Mouse (Mus musculus) granulocyte monocyte progenitor cell, adult 5-6 weeks (primary cell): ENCODE measurements around the gene Gm17349. TPM values are rescaled to one million over a fixed set of nuclear protein-coding genes. Genes with fewer than 3 reads are reported as not detected.
"Not testable (repeated sequence)": the region's sequence is repeated elsewhere in the genome, so short reads cannot be mapped to it uniquely, and the experiment has no call there.

Experiments
- ATAC-seq: replicated peaks from 2 replicates; pipeline ENCODE4 v1.8.0; 2016; ENCODE audit warnings: mild to moderate bottlenecking, moderate TSS enrichment, inconsistent platforms; ENCODE audit not compliant: poor library complexity, severe bottlenecking
- total RNA-seq, 2 experiments: library from RNA; stranded (forward) in 1 of 2; stranded (reverse) in 1 of 2; fragments of 200-712, 200-1000 nt in 1 of 2; fragments of >200 nt in 1 of 2; fragmentation: Nextera tagmentation in 1 of 2; gene quantifications; 2 replicates each; pipeline ENCODE4 v1.2.3; 2014 to 2017

Gm17349 gene
- total RNA-seq, 2 experiments from 2014 or later, result not detected

GRCm38 (mm10) chr15:99701640-99701998, 3.7 kb downstream of the Gm17349 start:
- not testable (repeated sequence) for ATAC-seq

- ATAC-seq, result no peak
Observed at GRCm38 (mm10) chr15:99700219-99701106, 4.8 kb downstream of the Gm17349 start.

- no peak for ATAC-seq
Observed at GRCm38 (mm10) chr15:99699715-99700114, 5.6 kb downstream of the Gm17349 start.

- no peak for ATAC-seq
Observed at GRCm38 (mm10) chr15:99698533-99699085, 6.7 kb downstream of the Gm17349 start.

GRCm38 (mm10) chr15:99697309-99697708, 8.0 kb downstream of the Gm17349 start:
- no peak for ATAC-seq

GRCm38 (mm10) chr15:99691976-99692375, 13.3 kb downstream of the Gm17349 start:
- ATAC-seq, result no peak

- no peak; the same call in 1 of the 2 replicates for ATAC-seq
Observed at GRCm38 (mm10) chr15:99690924-99691323, 14.4 kb downstream of the Gm17349 start.

- peak; percentile 82 for ATAC-seq
Observed at GRCm38 (mm10) chr15:99688712-99689111, 16.6 kb downstream of the Gm17349 start.

GRCm38 (mm10) chr15:99684156-99684555, 21.1 kb downstream of the Gm17349 start:
- ATAC-seq, result no peak

- ATAC-seq, result no peak
Observed at GRCm38 (mm10) chr15:99682880-99683279, 22.4 kb downstream of the Gm17349 start.

- ATAC-seq, result no peak
Observed at GRCm38 (mm10) chr15:99679008-99679407, 26.3 kb downstream of the Gm17349 start.

GRCm38 (mm10) chr15:99678063-99678800, 27.1 kb downstream of the Gm17349 start:
- no peak for ATAC-seq

- ATAC-seq, result no peak
Observed at GRCm38 (mm10) chr15:99677089-99677488, 28.2 kb downstream of the Gm17349 start.

- ATAC-seq, result no peak
Observed at GRCm38 (mm10) chr15:99674866-99675265, 30.4 kb downstream of the Gm17349 start.

GRCm38 (mm10) chr15:99671783-99672182, 33.5 kb downstream of the Gm17349 start:
- no peak for ATAC-seq

GRCm38 (mm10) chr15:99670964-99671670, 34.2 kb downstream of the Gm17349 start:
- no peak for ATAC-seq

GRCm38 (mm10) chr15:99670154-99670821, 35.0 kb downstream of the Gm17349 start, which contains the start of gene Asic1:
Asic1 (plus strand) TSS chr15:99670368.
- peak; percentile 20; the same call in 1 of the 2 replicates for ATAC-seq

- no peak for ATAC-seq
Observed at GRCm38 (mm10) chr15:99669392-99669791, 35.9 kb downstream of the Gm17349 start.

- ATAC-seq, result peak; percentile 52
Observed at GRCm38 (mm10) chr15:99668881-99669280, 36.4 kb downstream of the Gm17349 start.

- ATAC-seq, result no peak
Observed at GRCm38 (mm10) chr15:99667544-99667943, 37.7 kb downstream of the Gm17349 start.
